Mouse (Mus musculus) 416B (cell line): ENCODE data around the gene D230025D16Rik.
"Not testable (repeated sequence)": the region's sequence is repeated elsewhere in the genome, so short reads cannot be mapped to it uniquely, and the experiment has no call there.

Experiments
- DNase-seq: peaks from one replicate; pipeline ENCODE4 v3.0.0; 2011; ENCODE audit warnings: low read depth

Gene D230025D16Rik

DNA sequence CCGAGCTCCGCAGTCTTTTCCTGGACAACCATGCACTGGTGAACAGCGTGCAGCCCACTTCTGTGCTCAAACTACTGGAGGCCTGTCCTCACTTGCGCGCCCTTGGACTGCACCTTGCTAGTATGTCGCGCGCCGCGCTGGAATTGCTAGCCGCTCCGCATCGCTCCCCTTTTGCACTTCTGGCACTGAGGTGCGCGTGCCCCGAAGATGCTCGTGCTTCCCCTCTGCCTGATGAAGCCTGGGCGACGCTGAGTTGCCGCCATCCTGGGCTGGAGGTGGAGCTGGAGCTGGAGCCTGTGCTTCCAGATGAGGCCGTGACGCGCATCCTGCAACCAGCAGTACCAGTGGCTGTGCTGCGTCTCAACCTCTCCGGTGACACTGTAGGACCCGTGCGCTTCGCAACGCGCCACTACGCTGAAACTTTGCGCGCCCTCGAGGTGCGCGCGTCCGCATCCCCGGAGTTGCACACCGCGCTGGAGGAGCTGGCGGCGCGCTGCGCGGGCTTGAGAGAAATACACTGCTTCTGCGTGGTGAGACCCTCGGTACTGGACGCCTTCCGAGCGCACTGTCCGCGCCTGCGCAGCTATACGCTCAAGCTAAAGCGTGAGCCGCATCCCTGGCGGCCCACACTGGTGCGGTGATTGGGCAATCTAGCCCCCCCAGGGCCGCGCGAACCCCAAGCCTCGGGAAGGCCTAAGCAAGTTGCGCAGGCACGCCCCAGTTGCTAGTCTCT lies 43.6 kb downstream of the D230025D16Rik start:
- DNase-seq, result no peak

DNA sequence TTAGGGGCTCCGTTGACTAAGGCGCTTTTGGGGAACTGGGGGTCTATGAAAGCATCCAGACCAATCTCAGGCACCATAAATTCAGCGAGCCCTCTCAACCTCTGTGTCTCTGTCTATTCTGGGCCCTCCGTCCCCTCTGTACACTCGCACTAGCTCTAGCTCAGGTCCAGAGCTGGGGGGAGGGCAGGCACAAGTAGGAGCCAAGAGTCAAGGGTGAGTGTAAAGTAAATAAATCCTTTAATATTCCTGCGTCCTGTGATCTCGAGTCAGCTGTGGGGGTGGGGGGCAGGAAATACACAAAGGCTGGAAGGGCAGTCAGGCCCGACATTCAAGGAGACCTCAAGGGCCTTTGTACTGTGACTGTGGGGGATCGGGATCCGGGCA lies 44.1 kb downstream of the D230025D16Rik start:
- no peak for DNase-seq

DNA sequence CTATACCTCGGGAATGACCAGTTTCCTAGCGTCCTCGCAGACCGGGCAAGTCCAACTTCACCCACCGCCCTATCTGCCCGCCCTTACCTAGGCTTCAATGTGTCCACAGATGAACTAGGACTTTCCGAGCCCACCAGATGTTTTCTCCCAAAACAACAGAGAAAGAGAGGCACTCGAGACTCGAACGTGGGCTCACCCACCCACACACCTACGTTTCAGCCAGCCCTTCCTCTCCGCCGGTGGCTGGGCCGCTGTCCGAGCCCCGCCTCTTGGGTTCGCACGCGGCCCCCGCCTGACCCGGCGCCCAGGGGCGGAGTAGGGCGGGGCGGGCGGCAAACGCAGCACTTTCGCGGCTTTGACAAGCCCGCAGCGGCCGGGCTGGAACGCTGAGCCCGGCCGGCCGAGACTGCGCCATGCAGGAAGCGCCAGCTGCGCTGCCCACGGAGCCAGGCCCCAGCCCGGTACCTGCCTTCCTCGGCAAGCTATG lies 44.6 kb downstream of the D230025D16Rik start, which contains the start of gene Hsf4:
TSS of gene Hsf4 (plus strand) at position 341 of the 487 bp plus-strand sequence.
- no peak for DNase-seq

DNA sequence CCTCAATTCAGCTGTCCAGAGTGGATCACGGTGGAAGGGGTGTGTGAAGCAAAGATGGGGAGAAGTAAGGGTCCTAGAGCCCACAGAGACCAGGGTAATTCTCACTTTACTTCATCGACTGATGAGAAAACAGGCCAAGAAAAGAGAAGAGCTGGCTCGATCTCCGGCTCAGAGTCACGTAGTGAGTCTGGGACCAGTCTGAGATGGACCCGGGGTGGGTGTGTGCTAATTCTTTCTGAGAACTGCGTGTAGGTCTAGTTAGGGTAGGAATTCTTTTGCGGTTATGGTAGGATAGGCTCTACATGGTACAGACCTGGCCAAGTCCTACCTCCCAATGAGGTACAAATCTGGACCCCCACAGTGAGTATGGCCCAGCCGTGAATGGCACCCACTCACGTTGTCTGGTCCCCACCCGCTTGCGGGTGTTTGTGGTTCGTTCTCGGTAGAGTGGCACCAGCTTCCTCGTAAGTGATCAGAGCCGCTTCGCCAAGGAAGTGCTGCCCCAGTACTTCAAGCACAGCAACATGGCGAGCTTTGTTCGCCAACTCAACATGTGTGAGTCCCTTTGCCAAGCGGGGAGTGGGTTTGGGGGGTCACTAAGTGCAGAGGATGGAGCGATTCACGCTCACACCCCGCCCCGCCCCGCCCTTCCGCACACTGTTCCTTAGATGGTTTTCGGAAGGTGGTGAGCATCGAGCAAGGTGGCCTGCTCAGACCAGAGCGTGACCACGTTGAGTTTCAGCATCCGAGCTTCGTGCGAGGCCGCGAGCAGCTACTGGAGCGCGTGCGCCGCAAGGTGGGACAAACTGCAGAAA lies 45.4 kb downstream of the D230025D16Rik start:
- DNase-seq, result no peak

DNA sequence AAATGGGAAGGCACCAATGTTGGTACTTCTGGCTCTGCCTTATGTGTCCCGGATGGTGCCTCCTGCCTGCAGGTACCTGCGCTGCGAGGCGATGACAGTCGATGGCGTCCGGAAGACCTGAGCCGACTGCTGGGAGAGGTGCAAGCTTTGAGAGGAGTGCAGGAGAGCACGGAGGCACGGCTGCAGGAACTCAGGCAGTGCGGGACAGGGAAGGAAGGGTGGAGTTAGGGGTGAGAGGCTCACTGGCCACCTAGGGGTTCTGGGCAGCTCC lies 45.9 kb downstream of the D230025D16Rik start:
- no peak for DNase-seq

DNA sequence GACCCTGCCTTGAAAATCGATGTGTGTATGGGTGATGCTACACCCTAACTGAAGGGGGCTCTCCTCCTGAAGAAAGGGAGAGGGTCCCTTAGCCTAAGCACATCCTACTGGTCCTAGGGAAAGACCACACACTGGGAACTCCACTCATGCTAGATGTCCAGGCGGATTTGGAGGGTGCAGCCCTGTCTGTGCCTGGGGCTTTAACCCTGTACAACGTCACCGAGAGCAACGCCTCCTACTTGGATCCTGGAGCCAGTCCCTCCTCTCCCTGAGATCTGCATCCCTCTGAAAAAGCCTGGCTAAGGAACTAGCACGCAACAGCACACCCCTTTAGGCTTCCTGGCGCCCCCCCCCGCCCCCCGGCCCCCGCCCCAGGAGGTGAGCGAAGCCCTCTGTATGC lies 50.4 kb downstream of the D230025D16Rik start:
- DNase-seq, result no peak

DNA sequence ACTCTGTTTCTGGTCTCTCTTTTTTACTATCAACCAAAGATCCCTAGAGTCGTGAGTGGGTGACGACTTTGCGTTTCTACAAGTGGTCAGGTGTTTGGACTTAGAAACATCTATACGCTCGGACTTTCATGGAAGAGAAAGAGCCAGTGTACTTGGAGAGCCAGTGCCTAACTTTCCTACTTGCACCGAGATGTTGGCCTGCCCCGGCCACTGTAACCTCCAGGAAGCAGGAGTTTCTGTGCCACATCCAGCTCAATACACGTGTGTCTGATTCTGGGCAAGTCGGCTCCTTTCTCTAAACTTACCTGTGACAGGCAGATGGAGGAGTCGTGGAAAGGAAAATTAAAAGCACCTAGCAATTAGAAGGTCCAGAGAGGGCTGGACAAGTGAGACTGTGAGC lies 50.9 kb downstream of the D230025D16Rik start, which contains the start of gene Nol3:
TSS of gene Nol3 (plus strand) at position 301 of the 400 bp plus-strand sequence.
- no peak for DNase-seq

DNA sequence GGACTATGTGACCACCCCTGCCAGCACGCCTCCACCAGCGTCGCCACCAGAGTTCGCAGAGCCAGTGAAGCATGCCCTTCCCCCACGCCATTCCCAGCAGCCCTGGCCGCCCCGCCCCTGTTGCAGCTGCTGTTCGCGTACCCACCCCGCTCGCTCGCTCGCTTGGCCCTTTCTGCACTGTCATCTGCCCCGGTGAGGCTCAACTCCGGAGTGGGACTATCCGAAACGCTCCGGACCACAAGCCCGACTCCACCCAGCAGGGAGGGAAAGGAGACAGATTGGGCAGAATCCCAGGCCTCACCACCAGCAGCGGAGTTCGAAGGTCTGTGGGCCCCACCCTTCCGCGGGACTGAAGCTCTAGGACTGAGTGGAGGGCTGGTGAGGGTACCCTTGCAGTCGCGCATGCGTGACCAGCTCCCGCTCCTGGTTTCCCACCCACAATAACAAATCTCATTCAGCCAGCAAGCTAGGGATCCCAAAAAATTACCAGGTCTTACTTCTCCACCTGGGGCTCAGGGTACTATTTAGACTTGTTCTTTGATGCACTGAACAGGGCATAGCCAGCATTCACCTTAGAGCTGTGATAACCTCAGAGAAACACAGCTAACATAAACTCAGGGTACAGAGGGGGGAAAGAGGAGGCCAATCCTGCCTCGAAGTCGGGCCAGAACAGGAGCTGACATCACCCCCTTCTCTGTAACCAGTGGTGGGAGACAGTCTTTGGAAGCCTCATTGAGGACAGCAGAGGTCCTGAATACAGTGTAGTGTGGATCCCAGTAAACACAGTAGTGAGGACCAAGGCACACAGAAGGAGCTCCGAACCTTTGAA lies 51.6 kb downstream of the D230025D16Rik start:
- no peak for DNase-seq

DNA sequence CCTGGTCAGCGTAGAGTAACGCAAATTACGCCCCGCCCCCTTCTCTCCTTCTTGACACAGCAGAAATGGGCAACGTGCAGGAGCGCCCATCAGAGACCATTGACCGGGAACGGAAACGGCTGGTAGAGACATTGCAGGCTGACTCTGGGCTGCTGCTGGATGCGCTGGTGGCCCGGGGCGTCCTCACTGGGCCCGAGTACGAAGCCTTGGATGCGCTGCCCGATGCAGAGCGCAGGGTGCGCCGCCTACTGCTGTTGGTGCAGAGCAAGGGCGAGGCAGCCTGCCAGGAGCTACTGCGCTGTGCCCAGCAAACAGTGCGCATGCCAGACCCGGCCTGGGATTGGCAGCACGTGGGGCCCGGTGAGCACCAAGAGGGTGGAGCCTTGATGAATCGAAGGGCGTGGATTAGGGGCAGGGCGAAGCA lies 54.0 kb downstream of the D230025D16Rik start:
- no peak for DNase-seq

DNA sequence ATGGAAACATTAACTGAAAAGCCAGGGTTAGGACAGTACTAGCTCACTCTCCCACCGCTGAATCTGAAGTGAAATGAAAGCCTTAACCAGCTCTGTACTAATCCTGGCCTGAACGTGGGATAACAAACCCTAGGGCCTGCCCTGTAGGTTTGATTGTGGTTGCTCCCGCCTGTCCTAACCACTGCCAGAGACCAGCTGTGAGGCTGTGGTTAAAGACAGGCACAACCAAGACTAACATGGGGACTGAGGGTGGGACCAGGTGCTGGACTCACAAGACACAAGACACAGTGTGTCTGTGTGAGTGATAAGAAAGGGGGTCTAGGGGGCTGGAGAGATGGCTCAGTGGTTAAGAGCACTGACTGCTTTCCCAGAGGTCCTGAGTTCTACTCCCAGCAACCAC lies 55.6 kb downstream of the D230025D16Rik start:
- DNase-seq, result no peak

DNA sequence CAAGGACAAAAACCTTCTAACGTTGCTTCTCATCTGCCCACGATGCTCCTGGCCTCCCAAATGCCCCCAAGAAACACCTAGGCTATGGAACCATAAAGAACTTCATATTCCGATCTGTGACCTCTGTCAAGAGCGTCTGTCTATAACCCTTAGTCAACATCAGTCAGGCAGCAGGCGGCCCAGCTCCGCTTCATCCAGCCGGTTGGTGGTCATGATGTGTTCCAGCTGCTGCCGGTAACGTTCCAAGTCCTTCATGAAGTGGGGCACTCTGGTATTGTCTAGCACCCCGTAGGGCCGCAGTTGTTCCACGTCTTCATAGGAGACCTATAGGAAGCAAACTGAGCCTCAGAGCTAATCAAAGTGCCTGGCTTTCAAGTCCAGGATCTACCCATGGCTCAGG lies 56.9 kb downstream of the D230025D16Rik start:
- no peak for DNase-seq

DNA sequence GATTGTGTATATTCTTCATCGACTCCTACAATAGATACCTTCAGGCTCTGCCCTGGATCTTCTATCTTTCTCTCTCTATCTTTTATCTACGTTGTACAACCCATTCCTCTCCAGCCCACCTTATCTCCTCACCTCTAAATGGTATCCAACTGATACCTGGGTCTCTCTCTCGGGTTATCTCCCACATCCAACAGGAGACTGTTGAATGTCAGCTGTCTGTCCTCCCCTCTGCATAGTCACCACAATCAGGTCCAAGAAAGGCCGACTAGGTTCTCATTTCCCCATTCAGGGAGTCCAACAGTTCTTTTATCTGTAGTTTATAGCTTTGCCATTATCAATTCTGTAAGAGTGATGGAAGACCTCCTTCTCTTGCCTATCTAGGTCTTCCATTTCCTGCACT lies 57.3 kb downstream of the D230025D16Rik start:
- DNase-seq, result no peak

DNA sequence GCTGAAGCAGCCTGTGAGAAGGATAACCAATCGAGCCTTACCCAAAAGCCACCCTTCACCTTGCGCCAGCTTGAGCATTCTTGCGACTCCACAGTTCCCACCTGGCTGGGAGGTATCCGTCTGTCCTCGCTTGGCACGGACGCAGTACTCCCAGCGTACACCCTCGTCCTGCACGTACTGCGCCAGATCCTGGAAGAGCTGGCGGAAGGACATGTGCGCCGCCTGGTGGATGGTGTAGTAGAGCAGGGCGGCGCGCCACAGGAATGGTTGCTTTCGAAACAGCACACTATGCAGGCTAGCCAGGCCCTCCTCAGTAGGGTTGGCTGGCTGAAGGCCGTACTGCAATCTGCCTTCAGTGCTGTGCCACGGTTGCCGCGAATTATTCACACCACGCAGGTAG lies 58.1 kb downstream of the D230025D16Rik start:
- DNase-seq, result peak; percentile 79

DNA sequence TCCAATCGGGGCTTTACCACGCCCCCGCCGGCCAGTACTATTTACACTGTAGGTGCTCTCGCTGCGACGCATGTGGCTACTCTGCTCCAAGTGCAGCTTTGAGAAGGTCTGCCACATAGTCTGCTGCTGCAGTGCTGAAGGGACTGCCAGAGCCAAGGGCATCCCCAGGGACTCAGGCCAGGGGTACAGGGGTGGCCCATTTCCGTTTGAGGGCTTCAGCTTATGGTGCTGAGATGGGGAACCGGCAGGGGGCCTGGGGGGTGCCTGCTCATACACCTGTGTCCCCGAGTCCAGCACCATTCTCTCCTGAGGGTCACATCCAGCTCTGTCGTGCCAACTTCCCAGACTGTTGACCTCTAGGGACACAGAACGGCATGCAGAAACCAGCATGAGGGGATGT lies 60.6 kb downstream of the D230025D16Rik start:
- DNase-seq, result no peak

DNA sequence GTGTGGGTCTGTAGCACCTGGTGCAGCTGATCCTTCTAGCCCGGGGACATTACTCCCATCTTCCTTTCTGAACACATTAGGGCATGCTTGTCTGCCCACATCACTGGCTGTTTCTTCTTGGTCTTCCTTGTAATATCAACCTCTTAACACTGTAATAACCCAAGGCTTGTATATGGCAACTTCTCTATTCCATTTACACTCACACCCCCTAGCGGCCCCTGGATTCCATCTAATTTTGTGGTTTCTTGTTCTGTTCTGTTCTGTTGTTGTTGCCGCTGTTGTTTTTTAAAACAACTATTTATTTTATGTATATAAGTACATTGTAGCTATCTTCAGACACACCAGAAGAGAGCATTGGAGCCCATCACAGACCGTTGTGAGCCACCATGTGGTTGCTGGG lies 62.0 kb downstream of the D230025D16Rik start:
- peak; percentile 58 for DNase-seq

DNA sequence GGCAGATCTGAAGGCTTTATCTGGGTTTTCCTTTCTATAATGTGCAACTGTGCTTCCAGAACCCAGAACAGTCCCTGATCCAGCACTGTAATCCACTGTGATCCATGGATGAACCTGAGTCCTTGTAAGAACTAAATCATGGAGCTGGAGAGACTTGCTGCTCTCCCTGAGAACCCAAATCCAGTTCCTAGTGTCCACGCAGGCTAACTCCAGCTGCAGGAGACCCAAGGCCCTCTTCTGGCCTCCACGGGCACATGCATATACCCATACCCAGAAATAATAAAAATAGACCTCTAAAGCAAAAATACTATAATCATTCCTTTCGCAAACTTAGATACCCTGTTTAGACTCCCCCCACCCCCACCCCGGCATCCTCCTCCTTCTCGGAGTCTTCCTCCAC lies 63.3 kb downstream of the D230025D16Rik start:
- DNase-seq, result no peak

DNA sequence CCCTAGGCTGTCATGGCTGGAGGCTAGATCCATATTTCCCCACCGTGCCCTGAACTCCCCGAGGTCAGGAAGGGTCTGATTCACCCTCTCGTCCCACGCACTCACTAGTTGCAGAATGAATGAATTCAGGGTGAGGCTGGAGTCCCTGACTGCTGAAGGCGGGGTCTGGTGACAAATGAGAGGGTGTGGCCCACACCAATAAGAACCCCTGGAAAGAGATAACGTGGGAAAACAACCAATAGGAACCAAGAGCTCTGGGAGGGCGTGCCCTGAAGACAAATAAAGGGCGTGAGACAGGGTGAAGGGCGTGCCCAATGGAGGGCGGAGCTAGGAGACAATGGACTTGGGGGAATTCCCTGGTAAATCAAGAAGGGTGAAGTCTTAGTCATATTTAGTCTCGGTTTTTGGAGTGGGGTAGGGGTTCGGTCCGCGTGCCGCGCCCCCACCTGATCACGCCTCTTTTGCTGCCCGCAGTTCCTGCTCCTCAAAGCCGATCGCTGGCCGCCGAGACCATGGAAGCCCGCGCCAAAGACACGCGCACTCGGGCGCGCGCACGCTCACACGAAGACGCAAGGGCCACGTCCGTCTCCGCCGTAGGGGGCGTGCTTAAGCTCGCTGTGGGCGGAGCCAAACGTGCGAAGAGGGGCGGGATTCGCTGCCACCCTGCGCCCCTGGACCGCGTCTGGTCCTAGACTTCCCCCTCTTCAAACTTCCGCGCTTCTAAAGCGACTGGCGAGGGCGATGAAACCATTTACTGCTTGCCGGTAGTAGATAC lies 64.2 kb downstream of the D230025D16Rik start:
- DNase-seq, result peak; percentile 99

DNA sequence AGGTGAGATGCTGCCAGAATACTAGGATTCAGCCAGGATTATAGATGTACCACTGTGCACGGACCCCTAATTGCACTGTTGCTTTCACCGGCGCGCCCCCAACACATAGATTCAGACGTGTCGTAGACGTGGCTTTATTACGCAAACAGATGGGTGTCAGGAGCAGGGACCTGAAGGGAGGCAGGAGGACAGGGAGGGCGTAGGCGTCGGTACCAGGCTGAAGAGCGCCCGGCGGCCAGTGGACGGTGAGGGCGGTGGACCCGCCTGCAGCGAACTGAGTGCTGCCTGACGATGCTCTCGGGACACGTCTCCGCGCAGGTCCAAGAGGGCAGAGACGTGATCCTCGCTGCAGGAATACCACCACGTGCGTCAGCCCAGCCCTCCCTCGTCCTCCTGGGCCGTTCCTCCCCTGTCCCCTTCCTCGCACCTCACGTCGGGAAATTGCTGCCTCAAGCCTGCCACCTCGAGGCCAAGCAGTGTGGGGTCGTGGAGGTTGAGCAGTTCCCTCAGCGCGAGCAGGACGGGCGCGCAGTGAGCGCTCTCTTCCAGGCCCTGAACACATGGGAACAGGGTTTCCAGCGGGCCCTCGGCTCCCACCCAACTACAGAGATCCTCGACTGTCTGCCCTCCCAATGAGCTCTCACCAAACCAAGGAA lies 65.0 kb downstream of the D230025D16Rik start, which contains the start of gene 4931428F04Rik:
TSS of gene 4931428F04Rik (minus strand) at position 60 of the 656 bp plus-strand sequence.
- DNase-seq, result no peak

DNA sequence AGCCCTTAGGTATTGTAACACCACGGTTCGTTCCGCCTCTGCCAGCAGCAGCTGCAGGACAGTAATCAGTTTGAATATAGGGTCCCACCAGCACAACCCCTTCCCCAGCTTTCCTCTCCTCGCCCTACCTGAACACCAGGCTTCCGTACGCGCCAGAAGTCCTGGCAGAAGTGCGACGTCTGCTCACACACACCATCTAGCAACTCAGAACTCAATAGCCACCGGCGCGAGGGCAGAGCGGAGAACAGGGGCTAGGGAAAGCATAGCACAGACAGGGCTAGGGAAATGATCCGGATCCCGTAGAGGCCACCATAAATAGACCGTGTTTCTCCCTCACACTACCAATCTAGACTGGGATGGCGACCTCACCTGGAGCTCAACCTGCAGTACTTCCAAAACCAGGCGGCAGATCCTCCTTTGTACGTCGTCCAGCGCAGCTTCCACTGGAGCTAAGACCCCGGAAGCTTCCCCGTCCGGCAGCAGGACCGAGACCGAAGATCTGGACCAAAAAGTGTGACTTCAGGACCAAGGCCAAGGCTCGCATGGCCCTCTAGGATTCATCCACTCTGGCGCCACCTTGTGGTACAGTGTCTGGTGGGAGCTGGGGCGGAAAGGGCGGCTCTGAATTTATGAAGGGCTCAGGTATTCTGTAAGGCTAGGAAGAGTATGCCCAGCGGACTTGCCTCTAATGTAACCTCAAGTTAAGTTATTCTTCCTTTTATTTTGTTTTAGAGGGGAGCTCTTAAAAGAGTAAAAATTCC lies 65.8 kb downstream of the D230025D16Rik start:
- peak; percentile 87 for DNase-seq

DNA sequence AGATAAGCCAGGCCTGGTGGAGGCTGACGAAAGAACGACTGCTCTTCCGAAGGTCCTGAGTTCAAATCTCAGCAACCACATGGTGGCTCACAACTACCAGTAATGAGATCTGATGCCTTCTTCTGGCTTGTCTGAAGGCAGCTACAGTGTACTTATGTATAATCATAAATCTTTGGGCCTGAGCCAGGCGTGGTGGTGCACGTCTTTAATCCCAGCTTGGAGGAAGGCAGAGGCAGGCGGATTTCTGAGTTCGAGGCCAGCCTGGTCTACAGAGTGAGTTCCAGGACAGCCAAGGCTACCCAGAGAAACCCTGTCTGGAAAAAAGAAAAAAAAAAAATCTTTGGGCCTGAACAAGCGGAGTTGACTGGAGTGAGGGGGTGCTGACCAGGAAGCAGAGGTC lies 66.4 kb downstream of the D230025D16Rik start:
- DNase-seq, result not testable (repeated sequence)
